Mouse (Mus musculus): ENCODE data around the gene Zfp335.
A peak's percentile ranks its signal among the peaks of the same experiment; 100 is the strongest.

The Zfp335 gene

DNA sequence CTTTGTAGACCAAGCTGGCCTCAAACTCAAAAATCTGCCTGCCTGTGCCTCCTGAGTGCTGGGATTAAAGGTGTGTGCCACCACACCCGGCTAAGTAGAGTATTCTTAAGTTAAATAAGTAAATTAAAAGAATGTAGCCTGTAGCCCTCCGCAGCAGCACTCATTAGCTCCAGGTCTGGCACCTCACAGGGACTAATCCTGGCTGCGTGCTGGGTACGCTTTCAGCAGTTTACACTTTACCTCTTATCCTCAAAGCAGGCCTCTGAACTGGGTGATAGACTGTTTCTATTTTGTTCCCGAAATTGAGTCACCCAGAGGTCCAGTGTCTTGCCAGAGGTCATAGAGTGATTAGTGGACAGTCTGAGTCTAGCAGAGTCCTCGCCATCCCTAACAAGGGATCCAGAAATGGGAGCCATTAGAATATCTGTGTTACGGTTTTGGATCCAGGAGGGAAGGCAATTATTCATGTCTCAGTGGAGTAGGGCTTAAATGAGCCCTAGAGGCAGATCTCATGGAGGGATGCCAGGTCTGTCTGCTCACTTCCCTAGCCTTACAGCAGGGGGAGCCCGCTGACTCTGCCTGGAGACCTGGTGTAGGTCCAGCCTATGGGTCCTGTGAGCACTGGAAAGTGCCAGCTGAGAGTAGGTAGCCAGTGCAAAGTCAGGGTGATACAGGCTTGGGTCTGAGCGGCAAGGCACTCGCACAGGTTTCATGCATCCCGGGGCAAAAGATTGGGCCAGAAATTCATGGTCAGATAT, 12.7 kb upstream of the Zfp335 start:
- DNase-seq: peak; percentile 78

DNA sequence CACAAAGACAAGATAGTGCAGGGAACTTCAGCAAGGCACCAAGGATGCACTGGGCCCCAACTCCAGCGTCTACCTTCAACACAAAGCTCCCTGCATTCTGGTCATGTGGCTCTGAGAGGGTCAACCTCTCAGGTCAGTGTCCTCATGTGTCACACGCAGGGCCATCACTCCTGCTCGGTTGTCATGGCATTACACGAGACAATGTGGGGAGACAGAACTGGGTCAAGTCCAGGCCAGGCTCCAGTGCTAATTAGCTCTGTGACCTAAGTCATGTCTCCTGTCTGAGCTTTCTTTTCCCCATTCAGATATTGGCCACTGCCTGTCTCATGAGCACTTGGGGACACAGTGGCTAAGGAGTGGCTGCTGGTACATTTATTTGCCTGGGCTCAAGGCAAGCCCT, 11.7 kb upstream of the Zfp335 start:
- no peak for DNase-seq

- DNase-seq: no peak
These were observed 10.4 kb upstream of the Zfp335 start for GRCm38 (mm10) chr2:164921984-164922383.

DNA sequence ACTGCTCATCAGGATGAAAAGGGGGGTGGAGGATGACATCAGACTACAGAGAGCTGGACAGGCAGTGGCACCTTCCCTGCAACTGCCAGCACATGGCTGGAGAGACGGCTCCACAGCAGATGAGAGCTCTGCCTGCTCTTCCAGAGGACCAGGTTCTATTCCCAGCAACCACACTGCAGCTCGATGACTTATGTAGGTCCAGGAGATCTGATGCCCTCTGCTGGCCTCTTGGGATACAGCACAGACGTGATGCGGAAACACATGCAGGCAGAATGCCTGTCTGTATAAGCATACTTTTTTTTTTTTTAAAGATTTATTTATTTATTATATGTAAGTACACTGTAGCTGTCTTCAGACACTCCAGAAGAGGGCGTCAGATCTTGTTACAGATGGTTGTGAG, 6.8 kb upstream of the Zfp335 start:
- DNase-seq: no peak

DNA sequence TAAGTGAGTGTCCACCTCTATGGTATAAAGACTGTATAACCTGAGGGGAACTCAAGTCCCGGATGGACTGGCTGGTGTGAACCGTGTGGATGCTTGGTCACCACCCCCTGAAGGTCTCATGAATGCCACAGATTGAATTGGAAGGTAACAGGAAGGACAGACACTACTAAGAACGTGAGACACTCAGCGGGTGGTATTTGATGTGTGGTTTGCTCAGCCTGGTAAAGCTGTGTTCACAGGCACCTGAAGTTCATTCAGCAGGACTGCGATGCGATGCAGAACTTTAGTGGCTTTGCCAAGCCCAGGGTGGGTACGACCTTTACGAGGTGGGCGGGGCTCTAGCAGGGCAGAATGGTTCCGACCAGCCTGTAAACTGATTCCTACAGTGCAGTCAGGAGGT, 5.8 kb upstream of the Zfp335 start:
- DNase-seq: no peak

DNA sequence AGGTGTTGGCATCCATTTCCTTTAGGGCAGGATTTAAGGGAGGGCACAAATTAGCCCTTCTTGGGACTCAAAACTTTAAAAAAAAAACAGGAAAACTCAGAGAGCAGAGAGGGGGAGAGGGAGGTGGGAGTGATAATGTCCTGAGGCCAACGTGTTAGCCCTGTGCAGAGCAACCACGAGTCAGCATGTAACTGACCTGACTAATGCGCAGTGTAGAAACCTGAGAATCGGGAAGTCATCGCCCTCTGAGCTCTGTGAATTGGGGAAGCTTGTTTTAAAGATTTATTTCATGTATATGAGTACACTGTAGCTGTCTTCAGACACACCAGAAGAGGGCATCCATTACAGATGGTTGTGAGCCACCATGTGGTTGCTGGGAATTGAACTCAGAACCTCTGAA, 5.3 kb upstream of the Zfp335 start:
- DNase-seq: no peak

GRCm38 (mm10) chr2:164913428-164913786, 1.9 kb upstream of the Zfp335 start:
- no peak for DNase-seq

GRCm38 (mm10) chr2:164912749-164913427, 1.3 kb upstream of the Zfp335 start:
- DNase-seq: no peak

- DNase-seq: peak; percentile 39
These were observed 594 bp upstream of the Zfp335 start for GRCm38 (mm10) chr2:164912151-164912550.

DNA sequence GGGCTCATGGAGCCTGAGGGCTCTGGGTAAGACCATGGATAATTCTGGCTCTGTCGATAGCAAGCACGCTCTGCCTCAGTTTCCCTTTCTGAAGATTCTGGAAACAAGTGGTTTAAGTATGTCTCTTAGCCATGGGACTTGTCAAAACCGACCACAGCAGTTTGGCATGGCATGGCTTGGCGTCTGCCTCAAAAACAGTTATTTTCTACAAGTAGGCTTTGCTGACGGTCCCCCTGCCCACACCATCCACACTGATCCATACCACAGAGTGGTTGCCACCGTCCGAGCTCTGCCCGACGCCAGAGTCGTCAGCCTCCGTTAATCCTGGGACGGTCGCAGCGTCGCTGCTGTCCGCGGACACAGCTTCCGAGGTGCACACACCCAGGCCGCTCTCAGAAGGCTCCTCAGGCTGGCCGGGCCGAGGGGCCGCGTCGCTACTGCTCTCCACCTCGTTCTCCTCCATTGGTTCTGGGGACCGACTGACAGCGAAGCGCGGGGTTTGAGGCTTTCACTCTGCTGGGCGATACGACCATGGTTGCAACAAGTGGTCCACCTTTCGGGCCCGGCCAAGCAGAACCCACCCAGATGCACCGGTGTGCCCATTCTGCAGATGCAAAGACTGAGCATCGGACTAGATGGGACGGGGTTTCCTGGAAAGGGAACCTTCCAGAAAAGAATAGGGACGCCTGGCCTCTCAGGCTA, 1.0 kb downstream of the Zfp335 start:
- DNase-seq: peak; percentile 32

DNA sequence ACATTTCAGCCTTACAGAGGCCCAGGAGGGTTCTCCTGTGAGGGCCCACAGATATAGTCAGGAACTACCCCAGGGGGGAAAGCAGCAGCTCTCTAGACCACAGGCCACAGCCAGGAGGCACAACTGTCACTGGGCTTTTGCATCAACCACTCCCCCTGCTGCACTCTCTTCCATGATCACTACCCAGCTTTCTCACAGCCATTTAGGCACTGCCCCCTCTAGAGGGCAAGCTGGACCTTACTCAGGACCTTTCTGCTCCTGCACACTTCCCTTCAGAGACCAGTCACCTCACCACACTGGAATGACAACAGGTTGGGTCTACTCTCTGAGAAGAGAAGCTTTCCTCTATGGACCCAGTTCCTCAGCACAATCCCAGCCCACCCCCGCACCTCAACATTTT, 2.0 kb downstream of the Zfp335 start:
- no peak for DNase-seq

DNA sequence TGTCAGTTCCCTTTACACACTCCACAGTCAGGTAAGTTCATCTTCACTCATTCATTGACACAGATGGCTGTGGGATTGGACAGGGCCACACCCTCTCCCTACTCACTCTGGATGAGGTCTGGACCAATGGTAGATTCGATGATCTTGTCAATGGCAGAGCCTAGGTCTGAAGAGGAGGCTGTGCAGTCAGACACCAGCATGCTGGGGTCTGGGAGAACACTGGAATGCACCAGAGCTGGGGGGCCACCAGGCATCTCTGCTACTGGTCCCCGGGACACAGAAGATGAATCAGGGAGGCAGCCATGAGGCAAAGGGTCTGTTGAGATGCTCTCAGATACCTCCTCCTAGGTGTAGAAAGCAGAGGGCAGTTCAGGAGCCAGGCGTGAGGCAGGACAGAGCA, 2.5 kb downstream of the Zfp335 start:
- DNase-seq: no peak

- DNase-seq: no peak
These were observed 3.5 kb downstream of the Zfp335 start for GRCm38 (mm10) chr2:164908011-164908410.

DNA sequence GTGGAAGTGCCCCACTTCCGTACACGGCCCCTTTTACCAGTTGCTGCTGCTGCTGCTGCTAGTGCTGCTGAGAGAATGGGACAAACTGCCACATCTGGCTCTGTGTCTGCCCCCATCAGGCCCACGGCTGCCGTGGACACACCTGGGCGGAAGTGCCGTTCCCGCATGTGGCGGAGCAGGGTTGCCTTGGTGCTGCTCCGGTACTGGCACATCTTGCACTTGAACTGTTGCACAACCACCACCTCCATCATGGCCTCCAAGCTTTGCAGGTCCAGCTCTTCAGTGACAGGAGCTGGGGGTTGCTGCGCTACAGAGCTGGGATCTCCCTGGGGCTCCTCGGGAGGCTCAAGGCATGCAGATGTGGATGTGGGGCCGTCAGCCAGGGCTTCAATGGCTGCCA, 4.0 kb downstream of the Zfp335 start:
- no peak for DNase-seq

DNA sequence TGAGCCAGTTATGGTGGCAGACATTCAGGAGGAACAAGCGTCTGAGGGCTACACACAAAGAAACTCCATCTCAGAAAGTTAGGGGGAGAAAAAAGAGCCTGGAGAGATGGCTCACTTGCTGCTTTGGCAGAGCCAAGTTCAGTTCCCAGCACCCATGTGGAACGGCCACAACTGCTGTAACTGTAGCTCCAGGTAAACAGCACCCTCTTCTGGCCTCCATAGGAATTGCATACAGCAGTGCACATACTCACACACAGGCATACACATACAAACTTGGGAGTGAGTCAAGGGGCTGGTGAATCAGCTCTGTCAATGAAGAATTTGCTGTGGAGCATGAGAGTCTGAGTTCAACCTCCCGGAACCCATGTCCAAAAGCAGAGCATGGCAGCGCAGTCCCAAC, 5.5 kb downstream of the Zfp335 start:
- DNase-seq: no peak

- DNase-seq: no peak
These were observed 8.1 kb downstream of the Zfp335 start for GRCm38 (mm10) chr2:164903496-164903895.

DNA sequence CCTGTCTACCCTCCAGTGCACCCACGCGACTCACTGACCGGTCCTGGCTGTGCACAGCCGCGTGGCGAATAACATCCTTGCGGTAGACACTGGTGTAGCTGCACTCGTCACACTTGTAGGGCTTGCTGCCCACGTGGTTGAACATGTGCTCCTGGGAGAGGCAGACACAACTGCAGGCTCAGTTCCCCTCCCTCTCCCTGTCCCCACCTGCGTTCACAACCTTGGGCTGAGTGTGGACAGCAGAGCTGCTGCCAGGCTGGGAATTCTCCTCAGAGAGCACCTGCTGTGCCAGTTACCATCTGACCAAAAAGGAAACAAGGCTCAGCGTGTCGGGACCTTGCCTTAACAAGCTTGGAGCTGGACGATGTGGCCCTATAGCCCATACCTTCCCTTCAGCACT, 10.2 kb downstream of the Zfp335 start:
- DNase-seq: no peak

GRCm38 (mm10) chr2:164899723-164900459, 11.7 kb downstream of the Zfp335 start:
- no peak for DNase-seq

GRCm38 (mm10) chr2:164899034-164899433, 12.5 kb downstream of the Zfp335 start:
- DNase-seq: no peak

- no peak for DNase-seq
These were observed 13.5 kb downstream of the Zfp335 start for GRCm38 (mm10) chr2:164898008-164898407.

- no peak for DNase-seq
These were observed 15.7 kb downstream of the Zfp335 start for GRCm38 (mm10) chr2:164895885-164896284.

GRCm38 (mm10) chr2:164894644-164895043, 16.9 kb downstream of the Zfp335 start:
- no peak for DNase-seq

- no peak for DNase-seq
These were observed 17.5 kb downstream of the Zfp335 start for GRCm38 (mm10) chr2:164894048-164894447.
